Mouse (Mus musculus) embryonic facial prominence, embryonic 11.5 days (tissue): ENCODE measurements around the gene Ccdc188. TPM values are rescaled to one million over a fixed set of nuclear protein-coding genes. Genes with fewer than 3 reads are reported as not detected.

Experiments
- ATAC-seq: fragments of 200-750 bp; cut with Nextera tagmentation; replicated peaks from 2 replicates; pipeline ENCODE4 v1.8.0; 2017; ENCODE audit warnings: low read depth; ENCODE audit not compliant: insufficient number of reproducible peaks, low FRiP score, low TSS enrichment
- DNase-seq: peaks from one replicate; pipeline ENCODE4 v3.0.0-alpha.2; 2015; ENCODE audit warnings: low spot score
- H3K27ac ChIP-seq: fragments of 300-500 bp; sonication (generic); replicated peaks from 2 replicates; pipeline ENCODE4 v1.5.1; 2014; ENCODE audit warnings: mild to moderate bottlenecking, low read depth, low read length, control low read depth
- H3K27me3 ChIP-seq: fragments of 300-500 bp; sonication (generic); 2 replicates; pipeline ENCODE4 v1.6.1; 2014; ENCODE audit warnings: mild to moderate bottlenecking, low read length, moderate library complexity, mixed read lengths; ENCODE audit not compliant: control insufficient read depth, insufficient read depth
- H3K36me3 ChIP-seq: fragments of 300-500 bp; sonication (generic); replicated peaks from 2 replicates; pipeline ENCODE4 v1.6.1; 2014; ENCODE audit warnings: low read depth, mild to moderate bottlenecking, low read length, moderate library complexity, mixed read lengths; ENCODE audit not compliant: control insufficient read depth, insufficient read depth
- H3K4me1 ChIP-seq: fragments of 300-500 bp; sonication (generic); 2 replicates; pipeline ENCODE4 v1.6.1; 2014; ENCODE audit warnings: low read length, mixed read lengths; ENCODE audit not compliant: control insufficient read depth, insufficient read depth
- H3K4me2 ChIP-seq: fragments of 300-500 bp; sonication (generic); 2 replicates; pipeline ENCODE4 v1.6.1; 2014; ENCODE audit warnings: low read depth, mild to moderate bottlenecking, control low read depth, low read length, moderate library complexity
- H3K4me3 ChIP-seq: fragments of 300-500 bp; sonication (generic); 2 replicates; pipeline ENCODE4 v1.5.1; 2014; ENCODE audit warnings: low read depth, low read length, control low read depth
- H3K9ac ChIP-seq: fragments of 300-500 bp; sonication (generic); replicated peaks from 2 replicates; pipeline ENCODE4 v1.6.1; 2014; ENCODE audit warnings: mild to moderate bottlenecking, control low read depth, low read length
- H3K9me3 ChIP-seq: fragments of 300-500 bp; sonication (generic); replicated peaks from 2 replicates; pipeline ENCODE4 v1.6.1; 2016; ENCODE audit warnings: mild to moderate bottlenecking, low read length, inconsistent platforms, mixed read lengths; ENCODE audit not compliant: control insufficient read depth
- WGBS: fragments of 180-500 bp; shearing (Covaris S2); extraction: QIAGEN DNeasy Blood & Tissue Kit; methylation state at CpG from one replicate; pipeline ENCODE4 v1.1.7; 2014; 5-methylcytosine and 5-hydroxymethylcytosine counted together
- polyA plus RNA-seq: library from polyadenylated mRNA; unstranded; fragments of >200 nt; fragmentation: Nextera tagmentation; extraction: Ambion mirVana; gene quantifications from 2 replicates; pipeline ENCODE4 v1.2.1, GENCODE M21; 2014

Gene Ccdc188
- polyA plus RNA-seq, 1 experiment from 2014 or later, result not detected

GRCm38 (mm10) chr16:18231451-18231850 lies 13.8 kb downstream of the Ccdc188 start:
- Histone ChIP-seq H3K9ac (no peak overlapping the region), H3K36me3 (no peaks in the 10 kb centered on the region; the same call in 1 of the 2 replicates), H3K4me1 (no peaks in the 10 kb centered on the region), H3K9me3 (no peaks in the 10 kb centered on the region), H3K27ac (no peak overlapping the region), H3K27me3 (no peaks in the 10 kb centered on the region), H3K4me2 (no peak overlapping the region), H3K4me3 (no peak overlapping the region)
- DNase-seq (no peak), ATAC-seq (no peak)
- WGBS, result 81% methylated on average over 4 of the region's 4 CpGs

GRCm38 (mm10) chr16:18233451-18233850 lies 15.8 kb downstream of the Ccdc188 start:
- 50% methylated on average over 1 of the region's 1 CpGs for WGBS
- ATAC-seq, result no peak
- no peak for DNase-seq
- Histone ChIP-seq H3K27ac (no peak overlapping the region), H3K4me1 (no peaks in the 10 kb centered on the region), H3K36me3 (peaks cover 3% of the 10 kb centered on the region; the same call in 1 of the 2 replicates), H3K9ac (no peak overlapping the region; the same call in 1 of the 2 replicates), H3K4me2 (no peak overlapping the region), H3K9me3 (no peaks in the 10 kb centered on the region), H3K4me3 (no peak overlapping the region), H3K27me3 (no peaks in the 10 kb centered on the region)

GRCm38 (mm10) chr16:18233919-18234670 lies 16.4 kb downstream of the Ccdc188 start:
- no peaks in the 10 kb centered on the region for H3K9me3 ChIP-seq
- H3K9ac ChIP-seq, result peak overlapping the region; percentile 85
- H3K4me3 ChIP-seq, result peak overlapping the region; percentile 94
- H3K4me2 ChIP-seq, result peak overlapping the region; percentile 82
- no peaks in the 10 kb centered on the region for H3K27me3 ChIP-seq
- peak; percentile 22; the same call in 1 of the 2 replicates for ATAC-seq
- no peaks in the 10 kb centered on the region for H3K4me1 ChIP-seq
- WGBS, result 20% methylated on average over 13 of the region's 13 CpGs
- no peak overlapping the region for H3K27ac ChIP-seq
- H3K36me3 ChIP-seq, result peaks cover 3% of the 10 kb centered on the region; the same call in 1 of the 2 replicates
- DNase-seq, result no peak

- H3K9ac ChIP-seq, result peak within 1 kb of the TSS; percentile 85
- H3K4me3 ChIP-seq, result peak within 1 kb of the TSS; percentile 94
- peak within 1 kb of the TSS; percentile 71 for H3K27ac ChIP-seq
- no peaks in the 10 kb centered on the region for H3K27me3 ChIP-seq
- under 1% methylated on average over 39 of the region's 79 CpGs for WGBS
- peaks cover 5% of the 10 kb centered on the region; the same call in 1 of the 2 replicates for H3K36me3 ChIP-seq
- ATAC-seq (peak; percentile 59), DNase-seq (peak; percentile 81)
- no peaks in the 10 kb centered on the region for H3K9me3 ChIP-seq
- H3K4me2 ChIP-seq, result peak within 1 kb of the TSS; percentile 82
- H3K4me1 ChIP-seq, result no peaks in the 10 kb centered on the region
Observed at GRCm38 (mm10) chr16:18234671-18235388, 17.2 kb downstream of the Ccdc188 start, which contains the start of gene Zdhhc8. Gene Zdhhc8 (minus strand): TSS chr16:18235136.

- whole genome bisulfite sequencing, result 4% methylated on average over 19 of the region's 19 CpGs
- DNase-seq, result peak; percentile 77
- H3K27me3 ChIP-seq, result no peaks in the 10 kb centered on the region
- H3K4me2 ChIP-seq, result peak overlapping the region; percentile 82
- H3K4me3 ChIP-seq, result peak overlapping the region; percentile 94
- peak overlapping the region; percentile 71 for H3K27ac ChIP-seq
- H3K9me3 ChIP-seq, result no peaks in the 10 kb centered on the region
- H3K9ac ChIP-seq, result peak overlapping the region; percentile 85
- peak; percentile 58 for ATAC-seq
- peaks cover 9% of the 10 kb centered on the region; the same call in 1 of the 2 replicates for H3K36me3 ChIP-seq
- no peaks in the 10 kb centered on the region for H3K4me1 ChIP-seq
Observed at GRCm38 (mm10) chr16:18235389-18236065, 17.8 kb downstream of the Ccdc188 start.

- ATAC-seq, result no peak
- no peaks in the 10 kb centered on the region for H3K4me1 ChIP-seq
- H3K27me3 ChIP-seq, result no peaks in the 10 kb centered on the region
- no peak overlapping the region for H3K4me2 ChIP-seq
- no peak for DNase-seq
- 73% methylated on average over 7 of the region's 7 CpGs for WGBS
- H3K9ac ChIP-seq, result no peak overlapping the region
- H3K27ac ChIP-seq, result no peak overlapping the region
- H3K4me3 ChIP-seq, result 0 out of 2 replicates have a peak overlapping the region, but pooled peaks have one; percentile 5
- peaks cover 12% of the 10 kb centered on the region; the same call in 1 of the 2 replicates for H3K36me3 ChIP-seq
- H3K9me3 ChIP-seq, result no peaks in the 10 kb centered on the region
Observed at GRCm38 (mm10) chr16:18236676-18237501, 19.2 kb downstream of the Ccdc188 start.

GRCm38 (mm10) chr16:18241581-18241980 lies 23.9 kb downstream of the Ccdc188 start:
- DNase-seq, result no peak

More at GRCm38 (mm10) chr16:18241581-18241980, 23.9 kb downstream of the Ccdc188 start:
- H3K4me3 ChIP-seq, result no peak overlapping the region
- H3K27ac ChIP-seq, result no peak overlapping the region
- no peaks in the 10 kb centered on the region for H3K27me3 ChIP-seq
- H3K9ac ChIP-seq, result no peak overlapping the region
- H3K9me3 ChIP-seq, result no peaks in the 10 kb centered on the region
- ATAC-seq, result no peak
- H3K4me1 ChIP-seq, result no peaks in the 10 kb centered on the region
- peaks cover 34% of the 10 kb centered on the region for H3K36me3 ChIP-seq
- no peak overlapping the region for H3K4me2 ChIP-seq
- WGBS, result 94% methylated on average over 10 of the region's 10 CpGs
